In genomic region chr4:130537371-130537770, GRCm38 (mm10) we compare ENCODE assay signal across 16 mouse cellular contexts. TPM values are rescaled to one million over a fixed set of nuclear protein-coding genes. Genes with fewer than 3 reads are reported as not detected.
DNase-seq lines count a peak whose midpoint lies in the region; ATAC-seq and TF ChIP-seq lines count a peak whose summit lies in the region.
"Had no signal": no experiment of that assay in that cellular context is flagged by ENCODE, and none has a peak within 500 bp of the region (broad histone marks: within the 10 kb centered on the region; RNA-seq: fewer than 3 reads in every experiment).

No protein-coding gene starts in this region.

- peak; percentile 60 for DNase-seq in cerebellum, adult 9-10 months
- DNase-seq in cerebellum, adult 8-10 months: no peak
- DNase-seq in hindbrain, embryonic 10.5 days (ENCODE audit: low spot score): no peak
- no peak for DNase-seq in hindbrain, postnatal 0 days (ENCODE audit: low spot score)
- DNase-seq: adrenal gland, adult 2 months; adrenal gland, postnatal 10 days; adrenal gland, postnatal 25 days; cerebellum, adult 11 months; embryo, embryonic 11 days had no signal

- H3K9me3 ChIP-seq in hindbrain, embryonic 10.5 days: peaks cover 4% of the 10 kb centered on the region
- H3K9me3 ChIP-seq in hindbrain, postnatal 0 days (ENCODE audit: low read length): no peaks in the 10 kb centered on the region
- H3K9me3 ChIP-seq: embryonic facial prominence, embryonic 13.5 days; embryonic facial prominence, embryonic 15.5 days; forebrain, embryonic 12.5 days had no signal

- H3K36me3 ChIP-seq in hindbrain, embryonic 10.5 days: peaks cover 61% of the 10 kb centered on the region
- H3K36me3 ChIP-seq in hindbrain, postnatal 0 days (ENCODE audit: insufficient read depth, low read length): no peaks in the 10 kb centered on the region

- TF ChIP-seq CTCF in hindbrain, postnatal 0 days (IDR thresholded peaks at IDR 0.05; ENCODE audit: low read depth): no peak

- H3K27me3 ChIP-seq in hindbrain, embryonic 10.5 days (ENCODE audit: insufficient read depth, poor library complexity, severe bottlenecking): no peaks in the 10 kb centered on the region
- no peaks in the 10 kb centered on the region for H3K27me3 ChIP-seq in hindbrain, postnatal 0 days (ENCODE audit: insufficient read depth, low read length)
- H3K27me3 ChIP-seq: embryonic facial prominence, embryonic 13.5 days; embryonic facial prominence, embryonic 15.5 days; forebrain, embryonic 12.5 days had no signal

- H3K4me2 ChIP-seq in hindbrain, postnatal 0 days (ENCODE audit: low read depth, low read length): no peak overlapping the region
- H3K4me2 ChIP-seq: embryonic facial prominence, embryonic 13.5 days; embryonic facial prominence, embryonic 15.5 days; forebrain, embryonic 12.5 days had no signal

- no peak overlapping the region for H3K4me3 ChIP-seq in hindbrain, embryonic 10.5 days
- no peak overlapping the region for H3K4me3 ChIP-seq in hindbrain, postnatal 0 days (ENCODE audit: low read length)
- H3K4me3 ChIP-seq: embryonic facial prominence, embryonic 13.5 days; embryonic facial prominence, embryonic 15.5 days; erythroblast, embryonic 14.5 days; forebrain, embryonic 10.5 days; forebrain, embryonic 12.5 days had no signal

- H3K9ac ChIP-seq in hindbrain, postnatal 0 days (replicated peaks; ENCODE audit: low read length): no peak overlapping the region
- H3K9ac ChIP-seq: embryonic facial prominence, embryonic 13.5 days; embryonic facial prominence, embryonic 15.5 days; forebrain, embryonic 12.5 days had no signal

- peaks cover 12% of the 10 kb centered on the region; the same call in 1 of the 2 replicates for H3K4me1 ChIP-seq in hindbrain, embryonic 10.5 days (replicated peaks)
- no peaks in the 10 kb centered on the region for H3K4me1 ChIP-seq in hindbrain, postnatal 0 days (ENCODE audit: insufficient read depth, low read length)
- H3K4me1 ChIP-seq: embryonic facial prominence, embryonic 13.5 days; embryonic facial prominence, embryonic 15.5 days had no signal

- ATAC-seq in hindbrain, postnatal 0 days: no peak
- ATAC-seq: forebrain, embryonic 14.5 days; forebrain, embryonic 16.5 days had no signal

- 95% methylated on average over 7 of the region's 7 CpGs for WGBS in hindbrain, embryonic 10.5 days
- WGBS in hindbrain, postnatal 0 days: 100% methylated on average over 7 of the region's 7 CpGs

- H3K27ac ChIP-seq in hindbrain, embryonic 10.5 days: 0 out of 2 replicates have a peak overlapping the region, but pooled peaks have one; percentile 12
- no peak overlapping the region for H3K27ac ChIP-seq in hindbrain, postnatal 0 days
- H3K27ac ChIP-seq: embryonic facial prominence, embryonic 13.5 days; embryonic facial prominence, embryonic 15.5 days; forebrain, embryonic 10.5 days; forebrain, embryonic 12.5 days had no signal

RNA-seq across cellular contexts. Expression of gene Nkain1, which starts 36.6 kb away (rescaled TPM):
- 5.9 and 14.4 TPM in 2 replicates for polyA plus RNA-seq in hindbrain, embryonic 10.5 days (2016; fragmentation: Nextera tagmentation; extraction: Ambion mirVana)
- 313 and 323 TPM in 2 replicates for total RNA-seq in hindbrain, postnatal 0 days (2014; rRNA removed)
- polyA plus RNA-seq in hindbrain, postnatal 0 days (2015; fragmentation: Nextera tagmentation; extraction: Ambion mirVana): 10.1 and 10.2 TPM in 2 replicates
- polyA plus RNA-seq: erythroblast, embryonic 14.5 days had no signal
